Mouse (Mus musculus): ENCODE measurements at regions not wholly inside any gene's neighbourhood (a gene's known extent, or its start where the extent isn't known, plus 50 kb on each side); places are given as distances from the start of the nearest gene placed in this dataset. TPM values are rescaled to one million over a fixed set of nuclear protein-coding genes. Genes with fewer than 3 reads are reported as not detected.

GRCm38 (mm10) chr16:50673339-50673738 lies 82.4 kb upstream of the Ccdc54 start:
- no peaks in the 10 kb centered on the region for H3K79me2 ChIP-seq (ENCODE audit: control insufficient read depth, insufficient read depth)
- H3K4me3 ChIP-seq (ENCODE audit: insufficient read depth, poor library complexity, severe bottlenecking) = no peak overlapping the region
- no peaks in the 10 kb centered on the region for H3K36me3 ChIP-seq (ENCODE audit: control insufficient read depth, insufficient read depth)
- no peaks in the 10 kb centered on the region for H3K79me3 ChIP-seq (ENCODE audit: low read depth)
- TF ChIP-seq CEBPB (IDR thresholded peaks at IDR 0.05; ENCODE audit: low read depth) = no peak
- no peak for TF ChIP-seq MYOD1 (IDR thresholded peaks at IDR 0.05; ENCODE audit: control insufficient read depth, insufficient read length, low read depth)
- no peak for TF ChIP-seq MAX (IDR thresholded peaks at IDR 0.05)
- TF ChIP-seq USF1 (IDR thresholded peaks at IDR 0.05; ENCODE audit: low read depth) = no peak
- TF ChIP-seq CTCF (IDR thresholded peaks at IDR 0.05; ENCODE audit: control insufficient read depth, insufficient read depth, insufficient read length) = no peak
- TF ChIP-seq FOSL1 (IDR thresholded peaks at IDR 0.05; ENCODE audit: insufficient read depth, low read length, poor library complexity, severe bottlenecking) = no peak
- no peak for TF ChIP-seq MYOG (IDR thresholded peaks at IDR 0.05; ENCODE audit: control insufficient read depth, extremely low read depth, insufficient read length)
- H3ac ChIP-seq (ENCODE audit: control insufficient read depth, insufficient read length, low read depth) = no peak overlapping the region
- no peaks in the 10 kb centered on the region for H3K27me3 ChIP-seq (ENCODE audit: control insufficient read depth, insufficient read depth, insufficient read length)

- H3K4me3 ChIP-seq (ENCODE audit: insufficient read depth, poor library complexity, severe bottlenecking) = no peak overlapping the region
- H3K27me3 ChIP-seq (ENCODE audit: control insufficient read depth, insufficient read depth, insufficient read length) = no peaks in the 10 kb centered on the region
- H3ac ChIP-seq (ENCODE audit: control insufficient read depth, insufficient read length, low read depth) = no peak overlapping the region
- TF ChIP-seq MYOD1 (IDR thresholded peaks at IDR 0.05; ENCODE audit: control insufficient read depth, insufficient read length, low read depth) (no peak), FOSL1 (IDR thresholded peaks at IDR 0.05; ENCODE audit: insufficient read depth, low read length, poor library complexity, severe bottlenecking) (no peak), USF1 (IDR thresholded peaks at IDR 0.05; ENCODE audit: low read depth) (no peak), MYOG (IDR thresholded peaks at IDR 0.05; ENCODE audit: control insufficient read depth, extremely low read depth, insufficient read length) (no peak), MAX (IDR thresholded peaks at IDR 0.05) (no peak)
- H3K79me2 ChIP-seq (ENCODE audit: control insufficient read depth, insufficient read depth) = no peaks in the 10 kb centered on the region
- H3K36me3 ChIP-seq (ENCODE audit: control insufficient read depth, insufficient read depth) = no peaks in the 10 kb centered on the region
- H3K79me3 ChIP-seq (ENCODE audit: low read depth) = no peaks in the 10 kb centered on the region
Observed at GRCm38 (mm10) chr16:50672713-50673112, 81.8 kb upstream of the Ccdc54 start.

GRCm38 (mm10) chr16:50671170-50671569 lies 80.2 kb upstream of the Ccdc54 start:
- Histone ChIP-seq H3K36me3 (ENCODE audit: control insufficient read depth, insufficient read depth) (no peaks in the 10 kb centered on the region), H3K27me3 (ENCODE audit: control insufficient read depth, insufficient read depth, insufficient read length) (no peaks in the 10 kb centered on the region), H3K79me2 (ENCODE audit: control insufficient read depth, insufficient read depth) (no peaks in the 10 kb centered on the region), H3K79me3 (ENCODE audit: low read depth) (no peaks in the 10 kb centered on the region), H3ac (ENCODE audit: control insufficient read depth, insufficient read length, low read depth) (no peak overlapping the region), H3K4me3 (ENCODE audit: insufficient read depth, poor library complexity, severe bottlenecking) (no peak overlapping the region)
- no peak for TF ChIP-seq MYOD1 (IDR thresholded peaks at IDR 0.05; ENCODE audit: control insufficient read depth, insufficient read length, low read depth)
- TF ChIP-seq CEBPB (IDR thresholded peaks at IDR 0.05; ENCODE audit: low read depth) = no peak
- no peak for TF ChIP-seq CTCF (IDR thresholded peaks at IDR 0.05; ENCODE audit: control insufficient read depth, insufficient read depth, insufficient read length)
- TF ChIP-seq FOSL1 (IDR thresholded peaks at IDR 0.05; ENCODE audit: insufficient read depth, low read length, poor library complexity, severe bottlenecking) = no peak
- TF ChIP-seq MYOG (IDR thresholded peaks at IDR 0.05; ENCODE audit: control insufficient read depth, extremely low read depth, insufficient read length) = no peak
- no peak for TF ChIP-seq USF1 (IDR thresholded peaks at IDR 0.05; ENCODE audit: low read depth)

GRCm38 (mm10) chr16:50664240-50664639 lies 73.3 kb upstream of the Ccdc54 start:
- Histone ChIP-seq H3K79me3 (ENCODE audit: low read depth) (no peaks in the 10 kb centered on the region), H3K36me3 (ENCODE audit: control insufficient read depth, insufficient read depth) (no peaks in the 10 kb centered on the region), H3K27me3 (ENCODE audit: control insufficient read depth, insufficient read depth, insufficient read length) (no peaks in the 10 kb centered on the region), H3K79me2 (ENCODE audit: control insufficient read depth, insufficient read depth) (no peaks in the 10 kb centered on the region), H3K4me3 (ENCODE audit: insufficient read depth, poor library complexity, severe bottlenecking) (no peak overlapping the region), H3ac (ENCODE audit: control insufficient read depth, insufficient read length, low read depth) (no peak overlapping the region)
- TF ChIP-seq CEBPB (IDR thresholded peaks at IDR 0.05; ENCODE audit: low read depth) (no peak), MAX (IDR thresholded peaks at IDR 0.05) (no peak), MYOG (IDR thresholded peaks at IDR 0.05; ENCODE audit: control insufficient read depth, extremely low read depth, insufficient read length) (no peak), USF1 (IDR thresholded peaks at IDR 0.05; ENCODE audit: low read depth) (no peak), FOSL1 (IDR thresholded peaks at IDR 0.05; ENCODE audit: insufficient read depth, low read length, poor library complexity, severe bottlenecking) (no peak), MYOD1 (IDR thresholded peaks at IDR 0.05; ENCODE audit: control insufficient read depth, insufficient read length, low read depth) (no peak), CTCF (IDR thresholded peaks at IDR 0.05; ENCODE audit: control insufficient read depth, insufficient read depth, insufficient read length) (no peak)

Small RNA genes in the stretch of these regions (microRNA-seq; reads per million reads assigned to microRNA genes)
- gene Mir6363 (ENCODE audit: borderline microRNAs expressed) = not detected

All from C2C12 (cell line).